Mouse (Mus musculus) hindbrain, embryonic 14.5 days (tissue): ENCODE measurements at regions not wholly inside any gene's neighbourhood (a gene's known extent, or its start where the extent isn't known, plus 50 kb on each side); places are given as distances from the start of the nearest gene placed in this dataset.

Experiments used
- ATAC-seq: fragments of 200-750 bp; cut with Nextera tagmentation; 2 replicates; pipeline ENCODE4 v1.8.0; 2017; ENCODE audit warnings: moderate number of reproducible peaks, mild to moderate bottlenecking, moderate TSS enrichment, moderate library complexity; ENCODE audit not compliant: low FRiP score
- DNase-seq: peaks from one replicate; pipeline ENCODE4 v3.0.0-alpha.2; 2015; ENCODE audit warnings: low spot score
- H3K27ac ChIP-seq: fragments of 300-500 bp; sonication (generic); 2 replicates; pipeline ENCODE4 v1.5.1; 2014; ENCODE audit warnings: mild to moderate bottlenecking, moderate library complexity
- H3K27me3 ChIP-seq: fragments of 300-500 bp; sonication (generic); 2 replicates; pipeline ENCODE4 v1.6.1; 2014; ENCODE audit warnings: mild to moderate bottlenecking, low read length, mixed read lengths; ENCODE audit not compliant: control insufficient read depth, insufficient read depth
- H3K36me3 ChIP-seq: fragments of 300-500 bp; sonication (generic); replicated peaks from 2 replicates; pipeline ENCODE4 v1.6.1; 2014; ENCODE audit not compliant: control insufficient read depth, insufficient read depth
- H3K4me1 ChIP-seq: fragments of 300-500 bp; sonication (generic); replicated peaks from 2 replicates; pipeline ENCODE4 v1.6.1; 2014; ENCODE audit warnings: antibody characterized with exemption, low read length, mixed read lengths; ENCODE audit not compliant: control insufficient read depth, insufficient read depth
- H3K4me2 ChIP-seq: fragments of 300-500 bp; sonication (generic); replicated peaks from 2 replicates; pipeline ENCODE4 v1.6.1; 2014; ENCODE audit warnings: mild to moderate bottlenecking, moderate library complexity
- H3K4me3 ChIP-seq: fragments of 300-500 bp; sonication (generic); replicated peaks from 2 replicates; pipeline ENCODE4 v1.5.1; 2014; ENCODE audit warnings: mild to moderate bottlenecking, low read length
- H3K9ac ChIP-seq: fragments of 300-500 bp; sonication (generic); 2 replicates; pipeline ENCODE4 v1.6.1; 2014
- H3K9me3 ChIP-seq: fragments of 300-500 bp; sonication (generic); 2 replicates; pipeline ENCODE4 v1.6.1; 2016; ENCODE audit warnings: low read length; ENCODE audit not compliant: control insufficient read depth
- WGBS: fragments of 180-500 bp; shearing (Covaris S2); extraction: QIAGEN DNeasy Blood & Tissue Kit; methylation state at CpG from one replicate; pipeline ENCODE4 v1.1.7; 2014; 5-methylcytosine and 5-hydroxymethylcytosine counted together

- ATAC-seq (no peak), DNase-seq (no peak)
- Histone ChIP-seq H3K9ac (no peak overlapping the region), H3K4me1 (peaks cover 4% of the 10 kb centered on the region; the same call in 1 of the 2 replicates), H3K27me3 (0 out of 2 replicates have a peak, but pooled peaks cover 4% of the 10 kb centered on the region), H3K4me2 (no peak overlapping the region), H3K9me3 (no peaks in the 10 kb centered on the region), H3K27ac (no peak overlapping the region), H3K4me3 (no peak overlapping the region), H3K36me3 (no peaks in the 10 kb centered on the region)
- 90% methylated on average over 5 of the region's 5 CpGs for WGBS
Measured at GRCm38 (mm10) chr2:160060091-160060490, 273.9 kb downstream of the Gm826 start.

- 35% methylated on average over 6 of the region's 6 CpGs for WGBS
- H3K27ac ChIP-seq: no peak overlapping the region
- no peak overlapping the region for H3K4me2 ChIP-seq
- no peak overlapping the region for H3K4me3 ChIP-seq
- no peak overlapping the region for H3K9ac ChIP-seq
- ATAC-seq (no peak), DNase-seq (no peak)
- H3K4me1 ChIP-seq: peaks cover 8% of the 10 kb centered on the region
- 0 out of 2 replicates have a peak, but pooled peaks cover 4% of the 10 kb centered on the region for H3K27me3 ChIP-seq
- H3K36me3 ChIP-seq: no peaks in the 10 kb centered on the region
- H3K9me3 ChIP-seq: no peaks in the 10 kb centered on the region
Measured at GRCm38 (mm10) chr2:160057211-160057610, 276.8 kb downstream of the Gm826 start.

- 69% methylated on average over 14 of the region's 14 CpGs for WGBS
- H3K27me3 ChIP-seq: 0 out of 2 replicates have a peak, but pooled peaks cover 2% of the 10 kb centered on the region
Measured at GRCm38 (mm10) chr2:160054411-160054810, 279.6 kb downstream of the Gm826 start.

GRCm38 (mm10) chr2:160048286-160048685 is 285.7 kb downstream of the Gm826 start:
- DNase-seq (no peak), ATAC-seq (no peak)
- H3K4me2 ChIP-seq: no peak overlapping the region
- no peak overlapping the region for H3K4me3 ChIP-seq
- 90% methylated on average over 9 of the region's 9 CpGs for WGBS
- no peaks in the 10 kb centered on the region for H3K4me1 ChIP-seq
- H3K36me3 ChIP-seq: no peaks in the 10 kb centered on the region
- H3K27me3 ChIP-seq: no peaks in the 10 kb centered on the region
- 0 out of 2 replicates have a peak, but pooled peaks cover 5% of the 10 kb centered on the region for H3K9me3 ChIP-seq
- no peak overlapping the region for H3K27ac ChIP-seq
- H3K9ac ChIP-seq: no peak overlapping the region

More at GRCm38 (mm10) chr2:160054411-160054810, 279.6 kb downstream of the Gm826 start:
- Histone ChIP-seq H3K36me3 (no peaks in the 10 kb centered on the region), H3K4me1 (peaks cover 8% of the 10 kb centered on the region), H3K27ac (no peak overlapping the region), H3K9ac (no peak overlapping the region), H3K9me3 (0 out of 2 replicates have a peak, but pooled peaks cover 5% of the 10 kb centered on the region), H3K4me2 (no peak overlapping the region), H3K4me3 (no peak overlapping the region)
- ATAC-seq: no peak
- DNase-seq: no peak

GRCm38 (mm10) chr2:160046881-160047543 is 286.9 kb downstream of the Gm826 start:
- Histone ChIP-seq H3K9me3 (0 out of 2 replicates have a peak, but pooled peaks cover 5% of the 10 kb centered on the region), H3K4me1 (no peaks in the 10 kb centered on the region), H3K4me2 (no peak overlapping the region), H3K9ac (no peak overlapping the region), H3K36me3 (no peaks in the 10 kb centered on the region), H3K27ac (no peak overlapping the region), H3K27me3 (no peaks in the 10 kb centered on the region), H3K4me3 (no peak overlapping the region)
- 45% methylated on average over 7 of the region's 7 CpGs for WGBS
- ATAC-seq (no peak), DNase-seq (no peak)

- Histone ChIP-seq H3K27ac (no peak overlapping the region), H3K4me3 (no peak overlapping the region), H3K4me2 (no peak overlapping the region), H3K9me3 (no peaks in the 10 kb centered on the region), H3K9ac (no peak overlapping the region), H3K4me1 (no peaks in the 10 kb centered on the region), H3K36me3 (no peaks in the 10 kb centered on the region), H3K27me3 (no peaks in the 10 kb centered on the region)
- 80% methylated on average over 4 of the region's 4 CpGs for WGBS
- ATAC-seq: no peak
- no peak for DNase-seq
Measured at GRCm38 (mm10) chr2:160044591-160044990, 289.4 kb downstream of the Gm826 start.

GRCm38 (mm10) chr2:160044184-160044583 is 289.8 kb downstream of the Gm826 start:
- H3K36me3 ChIP-seq: no peaks in the 10 kb centered on the region
- no peaks in the 10 kb centered on the region for H3K9me3 ChIP-seq
- H3K27me3 ChIP-seq: no peaks in the 10 kb centered on the region
- H3K4me3 ChIP-seq: no peak overlapping the region
- H3K4me2 ChIP-seq: no peak overlapping the region
- H3K27ac ChIP-seq: no peak overlapping the region
- no peak overlapping the region for H3K9ac ChIP-seq
- DNase-seq (no peak), ATAC-seq (no peak)
- H3K4me1 ChIP-seq: no peaks in the 10 kb centered on the region
- 89% methylated on average over 2 of the region's 2 CpGs for WGBS

GRCm38 (mm10) chr2:160029432-160029831 is 304.5 kb downstream of the Gm826 start:
- H3K4me2 ChIP-seq: no peak overlapping the region
- no peak overlapping the region for H3K4me3 ChIP-seq
- H3K27me3 ChIP-seq: no peaks in the 10 kb centered on the region
- no peak for DNase-seq
- no peaks in the 10 kb centered on the region for H3K36me3 ChIP-seq
- no peak for ATAC-seq
- no peaks in the 10 kb centered on the region for H3K9me3 ChIP-seq
- 75% methylated on average over 1 of the region's 1 CpGs for WGBS
- no peak overlapping the region for H3K27ac ChIP-seq
- H3K9ac ChIP-seq: no peak overlapping the region
- no peaks in the 10 kb centered on the region for H3K4me1 ChIP-seq

- 84% methylated on average over 2 of the region's 2 CpGs for WGBS
- no peak overlapping the region for H3K4me2 ChIP-seq
- no peak for ATAC-seq
Measured at GRCm38 (mm10) chr2:160028459-160028858, 305.5 kb downstream of the Gm826 start.

More at GRCm38 (mm10) chr2:160028459-160028858, 305.5 kb downstream of the Gm826 start:
- no peaks in the 10 kb centered on the region for H3K9me3 ChIP-seq
- H3K4me1 ChIP-seq: no peaks in the 10 kb centered on the region
- no peak overlapping the region for H3K27ac ChIP-seq
- H3K27me3 ChIP-seq: no peaks in the 10 kb centered on the region
- no peaks in the 10 kb centered on the region for H3K36me3 ChIP-seq
- no peak for DNase-seq
- no peak overlapping the region for H3K9ac ChIP-seq
- no peak overlapping the region for H3K4me3 ChIP-seq
